Mouse (Mus musculus) limb, embryonic 11.5 days (tissue): Measurements from ENCODE around the gene Gpr156. TPM values are rescaled to one million over a fixed set of nuclear protein-coding genes. Genes with fewer than 3 reads are reported as not detected.
"Not testable (repeated sequence)": the region's sequence is repeated elsewhere in the genome, so short reads cannot be mapped to it uniquely, and the experiment has no call there.

Experiments
- ATAC-seq: fragments of 200-750 bp; cut with Nextera tagmentation; 2 replicates; pipeline ENCODE4 v1.8.0; 2017; ENCODE audit warnings: low read depth; ENCODE audit not compliant: insufficient number of reproducible peaks, low FRiP score, low TSS enrichment
- DNase-seq: peaks from one replicate; pipeline ENCODE4 v3.0.0-alpha.2; 2015; ENCODE audit warnings: low spot score
- H3K27ac ChIP-seq: fragments of 300-500 bp; sonication (generic); replicated peaks from 2 replicates; pipeline ENCODE4 v1.5.1; 2014; ENCODE audit warnings: low read depth, mild to moderate bottlenecking, low read length
- H3K27me3 ChIP-seq: fragments of 300-500 bp; sonication (generic); 2 replicates; pipeline ENCODE4 v1.6.1; 2014; ENCODE audit warnings: mild to moderate bottlenecking, low read length, mixed read lengths; ENCODE audit not compliant: control insufficient read depth, insufficient read depth
- H3K36me3 ChIP-seq: fragments of 300-500 bp; sonication (generic); 2 replicates; pipeline ENCODE4 v1.6.1; 2014; ENCODE audit warnings: mild to moderate bottlenecking, low read length, moderate library complexity, mixed read lengths; ENCODE audit not compliant: control insufficient read depth, insufficient read depth
- H3K4me1 ChIP-seq: fragments of 300-500 bp; sonication (generic); 2 replicates; pipeline ENCODE4 v1.6.1; 2014; ENCODE audit warnings: low read length, mixed read lengths; ENCODE audit not compliant: control insufficient read depth, insufficient read depth
- H3K4me2 ChIP-seq: fragments of 300-500 bp; sonication (generic); 2 replicates; pipeline ENCODE4 v1.6.1; 2014; ENCODE audit warnings: low read depth, mild to moderate bottlenecking, moderate library complexity; ENCODE audit not compliant: severe bottlenecking
- H3K4me3 ChIP-seq: fragments of 300-500 bp; sonication (generic); 2 replicates; pipeline ENCODE4 v1.5.1; 2014; ENCODE audit warnings: low read depth, low read length
- H3K9ac ChIP-seq: fragments of 300-500 bp; sonication (generic); 2 replicates; pipeline ENCODE4 v1.6.1; 2014; ENCODE audit warnings: mild to moderate bottlenecking, low read length
- H3K9me3 ChIP-seq: fragments of 300-500 bp; sonication (generic); 2 replicates; pipeline ENCODE4 v1.6.1; 2016; ENCODE audit warnings: low read length; ENCODE audit not compliant: control insufficient read depth
- WGBS: fragments of 180-500 bp; shearing (Covaris S2); extraction: QIAGEN DNeasy Blood & Tissue Kit; methylation state at CpG from one replicate; pipeline ENCODE4 v1.1.7; 2014; 5-methylcytosine and 5-hydroxymethylcytosine counted together
- polyA plus RNA-seq: library from polyadenylated mRNA; unstranded; fragments of >200 nt; fragmentation: Nextera tagmentation; extraction: Ambion mirVana; gene quantifications from 2 replicates; pipeline ENCODE4 v1.2.1, GENCODE M21; 2014

Gpr156 gene
- polyA plus RNA-seq, 1 experiment from 2014 or later: 0.80 TPM

GRCm38 (mm10) chr16:38032644-38033043 lies 116.3 kb downstream of the Gpr156 start:
- Histone ChIP-seq H3K4me1 (no peaks in the 10 kb centered on the region), H3K36me3 (no peaks in the 10 kb centered on the region), H3K4me2 (no peak overlapping the region), H3K9ac (no peak overlapping the region), H3K27me3 (no peaks in the 10 kb centered on the region), H3K9me3 (no peaks in the 10 kb centered on the region), H3K27ac (no peak overlapping the region), H3K4me3 (no peak overlapping the region)
- ATAC-seq (no peak), DNase-seq (no peak)
- WGBS: 96% methylated on average over 9 of the region's 9 CpGs

DNA sequence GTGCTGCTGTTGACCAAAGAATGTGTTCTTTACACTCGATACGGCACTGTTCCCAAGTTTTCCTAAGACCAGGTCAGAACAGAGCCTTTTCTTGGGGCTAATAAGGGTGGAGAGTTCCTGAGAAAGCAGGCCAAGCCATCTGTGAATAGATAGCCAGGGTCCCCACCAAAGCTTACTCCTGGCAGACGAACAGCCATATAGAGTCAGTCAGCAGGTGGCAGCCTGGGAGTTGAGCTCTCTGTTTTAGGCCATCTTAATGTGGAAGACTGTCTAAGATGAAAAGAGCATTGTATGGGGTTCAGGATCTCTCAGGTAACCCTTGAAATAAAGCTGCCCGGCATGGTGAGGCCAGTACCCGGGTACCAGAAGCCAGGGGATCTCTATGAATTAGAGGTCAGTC lies 116.8 kb downstream of the Gpr156 start:
- Histone ChIP-seq H3K4me1 (no peaks in the 10 kb centered on the region), H3K36me3 (no peaks in the 10 kb centered on the region), H3K27me3 (no peaks in the 10 kb centered on the region), H3K4me2 (no peak overlapping the region), H3K27ac (no peak overlapping the region), H3K4me3 (no peak overlapping the region), H3K9me3 (no peaks in the 10 kb centered on the region), H3K9ac (no peak overlapping the region)
- WGBS: 75% methylated on average over 5 of the region's 5 CpGs
- DNase-seq (no peak), ATAC-seq (no peak)

- not testable (repeated sequence) for ATAC-seq, H3K4me3 ChIP-seq, H3K27ac ChIP-seq, H3K36me3 ChIP-seq, DNase-seq, H3K9me3 ChIP-seq, H3K4me2 ChIP-seq, H3K27me3 ChIP-seq, H3K9ac ChIP-seq, H3K4me1 ChIP-seq
- WGBS: 88% methylated on average over 4 of the region's 4 CpGs
Observed at GRCm38 (mm10) chr16:38038101-38038500, 121.8 kb downstream of the Gpr156 start.

DNA sequence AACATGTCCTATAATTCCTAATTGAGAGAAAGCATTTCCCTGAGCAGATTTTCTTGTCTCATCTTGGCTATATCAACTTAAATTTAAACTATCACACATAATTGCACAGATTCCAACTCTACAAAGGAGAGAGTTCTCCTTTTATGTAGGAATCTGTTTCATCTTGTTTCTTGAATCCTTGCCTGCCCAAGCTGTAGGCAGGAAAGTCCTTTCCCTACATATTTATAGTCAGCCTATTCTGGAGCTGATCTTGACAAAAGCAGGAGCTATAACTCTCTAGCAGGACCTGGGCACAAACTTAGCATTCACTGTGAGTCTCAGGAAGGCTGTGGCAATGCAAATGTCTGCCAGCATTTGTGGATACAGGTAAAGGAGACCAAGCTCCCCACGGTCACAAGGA lies 125.9 kb downstream of the Gpr156 start:
- Histone ChIP-seq H3K27me3 (no peaks in the 10 kb centered on the region), H3K4me3 (no peak overlapping the region), H3K9me3 (no peaks in the 10 kb centered on the region), H3K4me2 (no peak overlapping the region), H3K4me1 (no peaks in the 10 kb centered on the region), H3K27ac (no peak overlapping the region), H3K9ac (no peak overlapping the region), H3K36me3 (no peaks in the 10 kb centered on the region)
- DNase-seq (no peak), ATAC-seq (no peak)
- 84% methylated on average over 1 of the region's 1 CpGs for WGBS

DNA sequence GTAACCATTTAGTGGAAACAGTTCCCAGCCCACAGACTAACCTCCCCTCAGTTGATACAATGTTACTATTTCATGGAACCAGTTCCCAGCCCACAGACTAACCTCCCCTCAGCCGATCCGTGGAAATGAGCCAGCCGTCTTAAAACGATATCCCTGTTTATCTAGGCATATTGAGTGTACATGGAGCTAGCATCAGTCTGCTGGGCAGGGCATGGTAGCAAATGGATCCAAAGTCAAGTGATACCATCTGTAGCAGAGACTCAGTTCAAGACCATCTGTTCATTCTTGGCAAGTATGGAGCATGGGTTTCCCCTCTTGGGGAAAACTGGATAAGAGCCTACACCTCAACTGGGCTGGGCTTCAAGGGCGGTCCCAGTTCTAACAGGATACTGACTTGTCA lies 128.3 kb downstream of the Gpr156 start:
- no peak for DNase-seq
- no peak for ATAC-seq

DNA sequence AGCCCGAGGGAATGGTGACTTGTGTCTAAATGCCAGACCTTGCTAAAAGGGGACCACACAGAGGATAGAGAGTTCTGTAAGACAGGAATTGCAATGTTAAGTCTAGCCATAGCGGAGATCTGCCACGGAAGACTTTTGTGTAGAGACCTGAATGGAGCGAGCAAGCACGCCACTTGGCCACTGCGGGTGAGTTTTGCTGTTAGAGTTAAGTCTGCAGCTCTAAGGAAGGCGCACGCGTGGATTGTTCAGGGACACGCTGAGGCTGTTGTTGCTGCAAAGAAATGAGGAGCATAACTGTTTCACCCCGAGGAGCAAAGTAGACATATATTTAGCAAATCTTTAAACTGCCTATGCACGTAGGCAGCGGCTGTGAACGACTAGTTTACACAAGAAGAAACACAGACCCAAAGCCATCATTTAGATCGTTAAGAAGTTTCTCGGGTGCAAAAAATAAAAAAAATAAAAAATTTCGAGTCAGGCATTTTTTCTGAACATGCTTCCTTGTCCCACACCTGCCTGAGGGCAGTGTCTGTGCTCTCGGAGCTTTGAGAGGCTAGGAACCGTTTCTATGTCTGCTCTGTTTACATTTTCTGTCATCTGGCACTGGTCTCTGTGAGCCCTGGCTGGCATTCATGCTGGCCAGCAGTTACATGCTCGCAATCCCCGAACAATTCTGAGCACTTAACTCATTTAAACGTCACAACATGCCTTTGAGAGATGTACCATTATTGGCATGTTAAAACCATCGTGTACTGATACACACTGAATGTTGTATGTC lies 131.7 kb downstream of the Gpr156 start:
- 74% methylated on average over 23 of the region's 23 CpGs for WGBS
- no peaks in the 10 kb centered on the region for H3K9me3 ChIP-seq
- no peaks in the 10 kb centered on the region for H3K27me3 ChIP-seq
- no peak overlapping the region for H3K27ac ChIP-seq
- H3K36me3 ChIP-seq: no peaks in the 10 kb centered on the region
- no peak overlapping the region for H3K4me3 ChIP-seq
- H3K4me2 ChIP-seq: no peak overlapping the region
- no peaks in the 10 kb centered on the region for H3K4me1 ChIP-seq
- no peak for ATAC-seq
- H3K9ac ChIP-seq: no peak overlapping the region
- no peak for DNase-seq

More for the DNA sequence above, 128.3 kb downstream of the Gpr156 start:
- H3K4me1 ChIP-seq: no peaks in the 10 kb centered on the region
- H3K4me2 ChIP-seq: no peak overlapping the region
- no peaks in the 10 kb centered on the region for H3K9me3 ChIP-seq
- H3K27me3 ChIP-seq: no peaks in the 10 kb centered on the region
- H3K4me3 ChIP-seq: no peak overlapping the region
- H3K36me3 ChIP-seq: no peaks in the 10 kb centered on the region
- no peak overlapping the region for H3K9ac ChIP-seq
- H3K27ac ChIP-seq: no peak overlapping the region
- WGBS: 93% methylated on average over 5 of the region's 5 CpGs

Other genes with a start within 250 kb of the Gpr156 start
- 268 and 273 TPM in 2 replicates for gene Fstl1, start 139.6 kb upstream of the Gpr156 start, polyA plus RNA-seq
- gene Gm36028, start 55.4 kb upstream of the Gpr156 start, polyA plus RNA-seq: not detected in 2 replicates
- gene Lrrc58, start 48.1 kb upstream of the Gpr156 start, polyA plus RNA-seq: 67.4 and 73.9 TPM in 2 replicates
- gene Gsk3b, start 172.5 kb downstream of the Gpr156 start, polyA plus RNA-seq: 67.5 and 70.4 TPM in 2 replicates